Mouse (Mus musculus): ENCODE results near the gene Tsen2. TPM values are rescaled to one million over a fixed set of nuclear protein-coding genes. Genes with fewer than 3 reads are reported as not detected.

Tsen2 gene
- polyA plus RNA-seq, 1 experiment from 2014 or later: 28.1 TPM

- Histone ChIP-seq H3K9me3 (no peaks in the 10 kb centered on the region), H3K4me3 (no peak overlapping the region), H3K9ac (no peak overlapping the region), H3K27ac (no peak overlapping the region), H3K36me3 (no peaks in the 10 kb centered on the region), H3K4me2 (no peak overlapping the region), H3K4me1 (peaks cover 13% of the 10 kb centered on the region; the same call in 1 of the 2 replicates), H3K27me3 (no peaks in the 10 kb centered on the region)
- WGBS: 90% methylated on average over 2 of the region's 2 CpGs
- ATAC-seq (ENCODE audit: insufficient number of reproducible peaks, low FRiP score, low TSS enrichment, low read depth): no peak
Observed at GRCm38 (mm10) chr6:115518352-115518751, 26.1 kb upstream of the Tsen2 start.

GRCm38 (mm10) chr6:115519275-115519699, 25.2 kb upstream of the Tsen2 start:
- no peak overlapping the region for H3K27ac ChIP-seq
- no peak overlapping the region for H3K4me2 ChIP-seq
- H3K9me3 ChIP-seq: no peaks in the 10 kb centered on the region
- 0 out of 2 replicates have a peak, but pooled peaks have one; percentile 7 for ATAC-seq (ENCODE audit: insufficient number of reproducible peaks, low FRiP score, low TSS enrichment, low read depth)
- no peaks in the 10 kb centered on the region for H3K27me3 ChIP-seq
- WGBS: 56% methylated on average over 12 of the region's 12 CpGs
- H3K36me3 ChIP-seq: no peaks in the 10 kb centered on the region
- H3K4me3 ChIP-seq: no peak overlapping the region
- peaks cover 17% of the 10 kb centered on the region for H3K4me1 ChIP-seq
- no peak overlapping the region for H3K9ac ChIP-seq

- no peaks in the 10 kb centered on the region for H3K27me3 ChIP-seq
- no peak for ATAC-seq (ENCODE audit: insufficient number of reproducible peaks, low FRiP score, low TSS enrichment, low read depth)
- H3K4me1 ChIP-seq: peaks cover 20% of the 10 kb centered on the region
- WGBS: 86% methylated on average over 1 of the region's 1 CpGs
- no peaks in the 10 kb centered on the region for H3K36me3 ChIP-seq
- no peak overlapping the region for H3K27ac ChIP-seq
- H3K9ac ChIP-seq: no peak overlapping the region
- H3K4me3 ChIP-seq: no peak overlapping the region
- no peaks in the 10 kb centered on the region for H3K9me3 ChIP-seq
- no peak overlapping the region for H3K4me2 ChIP-seq
Observed at GRCm38 (mm10) chr6:115521923-115522322, 22.5 kb upstream of the Tsen2 start.

GRCm38 (mm10) chr6:115522691-115523146, 21.7 kb upstream of the Tsen2 start:
- Histone ChIP-seq H3K4me3 (no peak overlapping the region), H3K9ac (no peak overlapping the region), H3K27me3 (no peaks in the 10 kb centered on the region), H3K4me1 (peaks cover 20% of the 10 kb centered on the region), H3K9me3 (no peaks in the 10 kb centered on the region), H3K4me2 (no peak overlapping the region), H3K27ac (no peak overlapping the region), H3K36me3 (no peaks in the 10 kb centered on the region)
- no peak for ATAC-seq (ENCODE audit: insufficient number of reproducible peaks, low FRiP score, low TSS enrichment, low read depth)
- 69% methylated on average over 6 of the region's 6 CpGs for WGBS

- peaks cover 20% of the 10 kb centered on the region for H3K4me1 ChIP-seq
- no peak overlapping the region for H3K4me3 ChIP-seq
- H3K9ac ChIP-seq: no peak overlapping the region
- H3K9me3 ChIP-seq: no peaks in the 10 kb centered on the region
- 49% methylated on average over 9 of the region's 9 CpGs for WGBS
- H3K27me3 ChIP-seq: no peaks in the 10 kb centered on the region
- H3K4me2 ChIP-seq: no peak overlapping the region
- ATAC-seq (ENCODE audit: insufficient number of reproducible peaks, low FRiP score, low TSS enrichment, low read depth): no peak
- H3K27ac ChIP-seq: no peak overlapping the region
- no peaks in the 10 kb centered on the region for H3K36me3 ChIP-seq
Observed at GRCm38 (mm10) chr6:115523201-115523600, 21.3 kb upstream of the Tsen2 start.

GRCm38 (mm10) chr6:115524449-115524990, 19.9 kb upstream of the Tsen2 start:
- no peak for ATAC-seq (ENCODE audit: insufficient number of reproducible peaks, low FRiP score, low TSS enrichment, low read depth)
- Histone ChIP-seq H3K27ac (no peak overlapping the region), H3K9ac (no peak overlapping the region), H3K4me1 (peaks cover 14% of the 10 kb centered on the region), H3K36me3 (no peaks in the 10 kb centered on the region), H3K9me3 (no peaks in the 10 kb centered on the region), H3K4me2 (no peak overlapping the region), H3K27me3 (no peaks in the 10 kb centered on the region), H3K4me3 (no peak overlapping the region)
- 69% methylated on average over 9 of the region's 9 CpGs for WGBS

- no peaks in the 10 kb centered on the region for H3K36me3 ChIP-seq
- WGBS: 88% methylated on average over 3 of the region's 3 CpGs
Observed at GRCm38 (mm10) chr6:115527418-115527817, 17.0 kb upstream of the Tsen2 start.

GRCm38 (mm10) chr6:115528372-115528771, 16.1 kb upstream of the Tsen2 start:
- Histone ChIP-seq H3K9ac (no peak overlapping the region), H3K4me2 (no peak overlapping the region), H3K9me3 (no peaks in the 10 kb centered on the region), H3K36me3 (no peaks in the 10 kb centered on the region), H3K27me3 (no peaks in the 10 kb centered on the region), H3K27ac (no peak overlapping the region), H3K4me1 (peaks cover 7% of the 10 kb centered on the region), H3K4me3 (no peak overlapping the region)
- no peak for ATAC-seq (ENCODE audit: insufficient number of reproducible peaks, low FRiP score, low TSS enrichment, low read depth)
- WGBS: 85% methylated on average over 4 of the region's 4 CpGs

More at GRCm38 (mm10) chr6:115527418-115527817, 17.0 kb upstream of the Tsen2 start:
- Histone ChIP-seq H3K9ac (no peak overlapping the region), H3K4me2 (no peak overlapping the region), H3K9me3 (no peaks in the 10 kb centered on the region), H3K4me1 (peaks cover 14% of the 10 kb centered on the region), H3K4me3 (no peak overlapping the region), H3K27me3 (no peaks in the 10 kb centered on the region), H3K27ac (no peak overlapping the region)
- no peak for ATAC-seq (ENCODE audit: insufficient number of reproducible peaks, low FRiP score, low TSS enrichment, low read depth)

- H3K4me1 ChIP-seq: peaks cover 7% of the 10 kb centered on the region
- no peaks in the 10 kb centered on the region for H3K9me3 ChIP-seq
- H3K27me3 ChIP-seq: no peaks in the 10 kb centered on the region
- ATAC-seq (ENCODE audit: insufficient number of reproducible peaks, low FRiP score, low TSS enrichment, low read depth): no peak
- H3K9ac ChIP-seq: no peak overlapping the region
- H3K4me2 ChIP-seq: no peak overlapping the region
- WGBS: 50% methylated on average over 7 of the region's 7 CpGs
- peak overlapping the region; percentile 7; the same call in 1 of the 2 replicates for H3K27ac ChIP-seq
- H3K36me3 ChIP-seq: no peaks in the 10 kb centered on the region
- no peak overlapping the region for H3K4me3 ChIP-seq
Observed at GRCm38 (mm10) chr6:115534617-115535016, 9.8 kb upstream of the Tsen2 start.

GRCm38 (mm10) chr6:115536169-115536568, 8.3 kb upstream of the Tsen2 start:
- no peak overlapping the region for H3K27ac ChIP-seq
- H3K36me3 ChIP-seq: no peaks in the 10 kb centered on the region
- no peak overlapping the region for H3K4me2 ChIP-seq
- H3K9ac ChIP-seq: no peak overlapping the region
- ATAC-seq (ENCODE audit: insufficient number of reproducible peaks, low FRiP score, low TSS enrichment, low read depth): no peak
- WGBS: 71% methylated on average over 4 of the region's 4 CpGs
- no peaks in the 10 kb centered on the region for H3K9me3 ChIP-seq
- peaks cover 7% of the 10 kb centered on the region for H3K4me1 ChIP-seq
- H3K4me3 ChIP-seq: no peak overlapping the region
- H3K27me3 ChIP-seq: no peaks in the 10 kb centered on the region

- Histone ChIP-seq H3K4me2 (peak overlapping the region; percentile 59), H3K9ac (no peak overlapping the region), H3K4me1 (peaks cover 8% of the 10 kb centered on the region), H3K4me3 (peak overlapping the region; percentile 32), H3K27me3 (no peaks in the 10 kb centered on the region), H3K27ac (no peak overlapping the region), H3K36me3 (no peaks in the 10 kb centered on the region), H3K9me3 (no peaks in the 10 kb centered on the region)
- ATAC-seq (ENCODE audit: insufficient number of reproducible peaks, low FRiP score, low TSS enrichment, low read depth): peak; percentile 44; the same call in 1 of the 2 replicates
- WGBS: 18% methylated on average over 26 of the region's 26 CpGs
Observed at GRCm38 (mm10) chr6:115538645-115539429, 5.6 kb upstream of the Tsen2 start.

- Histone ChIP-seq H3K9me3 (no peaks in the 10 kb centered on the region), H3K4me2 (no peak overlapping the region), H3K27ac (no peak overlapping the region; the same call in 1 of the 2 replicates), H3K36me3 (no peaks in the 10 kb centered on the region), H3K4me3 (no peak overlapping the region), H3K4me1 (peaks cover 18% of the 10 kb centered on the region), H3K9ac (no peak overlapping the region), H3K27me3 (no peaks in the 10 kb centered on the region)
- no peak for ATAC-seq (ENCODE audit: insufficient number of reproducible peaks, low FRiP score, low TSS enrichment, low read depth)
- 49% methylated on average over 6 of the region's 6 CpGs for WGBS
Observed at GRCm38 (mm10) chr6:115541676-115542275, 2.7 kb upstream of the Tsen2 start.
